Mouse (Mus musculus) ES-E14 (cell line): ENCODE data around the gene Dmac2.

Experiments used
- HCFC1 ChIP-seq: IDR thresholded peaks from 2 replicates; pipeline ENCODE4 v1.6.1; 2012; ENCODE audit warnings: low read length, inconsistent platforms, borderline replicate concordance; ENCODE audit not compliant: insufficient read depth
- MAFK ChIP-seq: IDR thresholded peaks from 2 replicates; pipeline ENCODE4 v1.6.1; 2014; ENCODE audit warnings: mild to moderate bottlenecking, low read depth, low read length, inconsistent platforms; ENCODE audit not compliant: insufficient read depth
- ZC3H11A ChIP-seq: IDR thresholded peaks from 2 replicates; pipeline ENCODE4 v1.6.1; 2012; ENCODE audit warnings: low read depth, mild to moderate bottlenecking, inconsistent platforms, low read length, borderline replicate concordance
- ZNF384 ChIP-seq: IDR thresholded peaks from 2 replicates; pipeline ENCODE4 v1.6.1; 2012; ENCODE audit warnings: low read depth, low read length, inconsistent platforms

GRCm38 (mm10) chr7:25645074-25645473, 25.9 kb downstream of the Dmac2 start:
- no peak for TF ChIP-seq ZC3H11A
- no peak for TF ChIP-seq HCFC1
- TF ChIP-seq ZNF384: no peak
- TF ChIP-seq MAFK: no peak
